Mouse (Mus musculus) cerebral cortex, adult 2 months (tissue): ENCODE measurements around the gene Grhpr.

Source experiments
- whole genome bisulfite sequencing: fragments of 180-500 bp; shearing (Covaris S2); methylation state at CpG from one replicate; pipeline ENCODE4 v1.1.7; 2018; 5-methylcytosine and 5-hydroxymethylcytosine counted together

The Grhpr gene

GRCm38 (mm10) chr4:45013031-45013431 is 31.8 kb downstream of the Grhpr start:
- WGBS: under 1% methylated on average over 13 of the region's 13 CpGs

- 2% methylated on average over 2 of the region's 2 CpGs for WGBS
These were observed 32.3 kb downstream of the Grhpr start for GRCm38 (mm10) chr4:45013537-45013936.

DNA sequence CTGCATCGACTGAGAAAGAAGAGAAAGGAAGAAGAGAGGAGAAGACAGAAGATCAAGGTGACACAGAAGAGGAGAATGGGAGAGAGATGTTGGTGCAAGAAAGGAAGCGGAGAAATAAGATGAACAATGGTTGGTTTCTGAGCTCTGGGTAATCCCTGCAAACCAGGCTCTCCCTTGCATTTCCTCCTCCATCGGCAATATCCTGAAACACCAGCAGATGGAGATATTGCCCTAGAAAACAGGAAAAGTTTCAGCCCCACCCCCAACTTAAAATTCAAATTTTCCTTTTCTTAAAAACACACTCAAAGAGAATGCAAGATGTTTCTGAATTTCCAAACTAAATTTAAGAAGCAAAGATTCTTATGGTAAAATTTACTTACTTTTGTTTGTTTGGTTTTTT is 34.4 kb downstream of the Grhpr start:
- WGBS: 6% methylated on average over 3 of the region's 3 CpGs

- WGBS: 1% methylated on average over 29 of the region's 29 CpGs
These were observed 37.3 kb downstream of the Grhpr start, which contains the start of gene Polr1e for GRCm38 (mm10) chr4:45018452-45018980. Gene Polr1e, plus strand, starts transcription at chr4:45018583.

GRCm38 (mm10) chr4:45019009-45019408 is 37.8 kb downstream of the Grhpr start:
- WGBS: 3% methylated on average over 14 of the region's 14 CpGs

DNA sequence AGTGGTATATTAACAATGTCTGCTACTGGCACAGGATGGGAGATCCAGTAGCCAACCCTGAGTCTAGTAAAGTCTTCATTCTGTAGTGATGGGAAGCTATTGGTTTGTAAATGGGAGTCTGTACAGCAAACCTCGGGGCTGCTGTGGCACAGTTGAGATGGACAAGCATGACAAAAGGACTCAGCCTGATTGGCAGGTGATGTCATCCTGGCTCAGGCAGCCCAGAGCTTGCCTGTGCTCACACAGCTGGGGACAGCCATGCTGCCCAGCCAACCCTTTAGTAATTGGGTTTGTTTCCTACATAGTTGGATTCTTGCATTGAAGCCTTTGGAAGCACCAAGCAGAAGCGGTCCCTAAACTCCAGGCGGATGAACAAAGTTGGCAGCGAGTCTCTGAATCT is 45.3 kb downstream of the Grhpr start:
- WGBS: 75% methylated on average over 4 of the region's 4 CpGs

DNA sequence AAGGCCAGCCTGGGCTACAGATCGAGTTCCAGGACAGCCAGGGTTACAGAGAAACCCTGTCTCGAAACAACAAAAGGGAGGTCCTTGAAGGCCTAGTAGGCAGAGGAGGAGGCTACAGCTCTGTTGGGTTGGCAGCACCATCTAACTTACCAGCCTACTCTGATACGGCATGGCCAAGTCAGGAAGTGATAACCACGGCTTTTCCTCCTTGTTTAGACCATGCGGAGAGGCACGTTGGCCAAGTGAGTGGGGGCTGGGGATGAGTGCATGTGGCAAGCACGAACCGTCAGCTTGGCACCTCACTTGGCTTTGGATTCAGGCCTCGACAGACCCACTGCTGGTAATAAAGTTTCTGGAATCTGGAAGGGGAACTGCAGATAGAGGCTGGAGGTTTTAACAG is 51.4 kb downstream of the Grhpr start:
- 69% methylated on average over 9 of the region's 9 CpGs for WGBS

GRCm38 (mm10) chr4:45034693-45035628 is 53.8 kb downstream of the Grhpr start:
- 84% methylated on average over 16 of the region's 16 CpGs for WGBS

DNA sequence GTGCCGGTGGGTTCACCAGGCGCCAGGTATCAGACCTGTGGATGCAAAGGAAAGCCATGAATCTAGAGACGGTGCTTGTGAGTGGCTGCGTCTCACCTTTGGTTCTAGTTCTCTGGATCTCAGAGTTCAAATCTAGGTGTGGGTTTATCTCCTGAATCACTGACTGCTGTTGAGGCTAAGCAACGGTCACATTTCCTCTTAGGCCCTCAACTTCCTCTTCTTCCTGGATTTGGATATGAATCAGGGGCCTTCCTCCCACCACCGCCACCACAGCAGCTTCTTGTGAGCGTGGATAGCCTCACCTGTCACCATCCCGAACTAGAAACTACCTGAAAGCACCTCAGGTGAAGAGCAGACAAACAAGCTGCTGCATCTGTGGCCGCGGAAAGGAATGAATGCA is 54.9 kb downstream of the Grhpr start:
- WGBS: 90% methylated on average over 10 of the region's 10 CpGs

- whole genome bisulfite sequencing: 84% methylated on average over 5 of the region's 5 CpGs
These were observed 55.4 kb downstream of the Grhpr start for GRCm38 (mm10) chr4:45036571-45036970.

GRCm38 (mm10) chr4:45037455-45038410 is 56.5 kb downstream of the Grhpr start:
- 88% methylated on average over 13 of the region's 13 CpGs for WGBS

DNA sequence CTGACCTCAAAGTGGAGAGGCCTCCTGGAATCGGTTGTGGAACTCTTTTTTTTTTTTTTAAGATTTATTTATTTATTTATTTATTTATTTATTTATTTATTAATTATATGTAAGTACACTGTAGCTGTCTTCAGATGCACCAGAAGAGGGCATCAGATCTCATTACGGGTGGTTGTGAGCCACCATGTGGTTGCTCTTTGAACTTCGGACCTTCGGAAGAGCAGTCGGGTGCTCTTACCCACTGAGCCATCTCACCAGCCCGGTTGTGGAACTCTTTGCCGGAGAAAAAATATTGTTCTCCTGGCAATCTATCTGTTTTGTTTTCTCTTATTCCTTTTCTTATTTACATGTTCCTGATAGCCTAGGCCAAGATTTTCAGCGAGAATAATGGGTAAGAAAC is 57.7 kb downstream of the Grhpr start:
- 55% methylated on average over 8 of the region's 8 CpGs for WGBS

GRCm38 (mm10) chr4:45039546-45039945 is 58.4 kb downstream of the Grhpr start:
- WGBS: 93% methylated on average over 7 of the region's 7 CpGs
